Comparison of ENCODE assay signal across 24 mouse cellular contexts in genomic region chr11:47776019-47776418, GRCm38 (mm10).
A peak's percentile ranks its signal among the peaks of the same experiment; 100 is the strongest.
DNase-seq lines count a peak whose midpoint lies in the region; ATAC-seq and TF ChIP-seq lines count a peak whose summit lies in the region.
"Had no signal": no experiment of that assay in that cellular context is flagged by ENCODE, and none has a peak within 500 bp of the region (broad histone marks: within the 10 kb centered on the region; RNA-seq: fewer than 3 reads in every experiment).

No protein-coding gene starts in this region.

- 33% methylated on average over 1 of the region's 1 CpGs for WGBS in hindbrain, embryonic 16.5 days
- 27% methylated on average over 1 of the region's 1 CpGs for WGBS in hindbrain, embryonic 14.5 days
- 32% methylated on average over 1 of the region's 1 CpGs for WGBS in lung, adult 2 months
- 17% methylated on average over 1 of the region's 1 CpGs for WGBS in forebrain, embryonic 16.5 days

- TF ChIP-seq POLR2A in lung, adult 2 months (IDR thresholded peaks at IDR 0.05; ENCODE audit: borderline replicate concordance, extremely low read depth, low read depth, low read length) = no peak

- no peak overlapping the region for H3K4me3 ChIP-seq in hindbrain, embryonic 16.5 days (ENCODE audit: low read length)
- H3K4me3 ChIP-seq in hindbrain, embryonic 14.5 days (replicated peaks; ENCODE audit: low read length) = no peak overlapping the region
- no peak overlapping the region for H3K4me3 ChIP-seq in lung, adult 2 months (replicated peaks; ENCODE audit: extremely low read depth, low read depth, low read length)
- H3K4me3 ChIP-seq in forebrain, embryonic 16.5 days (replicated peaks; ENCODE audit: low read length) = no peak overlapping the region
- H3K4me3 ChIP-seq: embryonic facial prominence, embryonic 13.5 days; heart, embryonic 15.5 days; hindbrain, embryonic 13.5 days; kidney, embryonic 15.5 days; limb, embryonic 13.5 days; liver, embryonic 13.5 days; midbrain, embryonic 12.5 days had no signal

- peak; percentile 2 to 3 for DNase-seq in cerebellum, postnatal 14 days
- DNase-seq in cerebellum, adult 11-12 months = no peak
- no peak for DNase-seq in hindbrain, embryonic 14.5 days (ENCODE audit: low spot score)
- peak; percentile 0 for DNase-seq in lung, postnatal 36 days
- DNase-seq in lung, adult 2 months = no peak
- DNase-seq: adrenal gland, postnatal 25 days; cerebellum, adult 8-10 months; gastrocnemius, postnatal 14 days; heart, postnatal 36 days; kidney, adult 18-20 months; kidney, postnatal 25 days; liver, embryonic 13.5 days; lung, adult 18-20 months; right cerebral cortex, postnatal 25 days; thymus, postnatal 14 days had no signal

- no peaks in the 10 kb centered on the region for H3K27me3 ChIP-seq in hindbrain, embryonic 16.5 days (replicated peaks; ENCODE audit: control insufficient read depth, insufficient read depth, low read length)
- no peaks in the 10 kb centered on the region for H3K27me3 ChIP-seq in hindbrain, embryonic 14.5 days (ENCODE audit: control insufficient read depth, insufficient read depth, low read length)
- H3K27me3 ChIP-seq in forebrain, embryonic 16.5 days (replicated peaks; ENCODE audit: control insufficient read depth, insufficient read depth, low read length) = no peaks in the 10 kb centered on the region
- H3K27me3 ChIP-seq: embryonic facial prominence, embryonic 13.5 days; heart, embryonic 15.5 days; hindbrain, embryonic 13.5 days; kidney, embryonic 15.5 days; limb, embryonic 13.5 days; liver, embryonic 13.5 days; midbrain, embryonic 12.5 days had no signal

- H3K9ac ChIP-seq in hindbrain, embryonic 16.5 days (ENCODE audit: low read depth, low read length) = no peak overlapping the region
- no peak overlapping the region for H3K9ac ChIP-seq in hindbrain, embryonic 14.5 days
- H3K9ac ChIP-seq in forebrain, embryonic 16.5 days (replicated peaks; ENCODE audit: low read depth, low read length) = no peak overlapping the region
- H3K9ac ChIP-seq: embryonic facial prominence, embryonic 13.5 days; heart, embryonic 15.5 days; hindbrain, embryonic 13.5 days; kidney, embryonic 15.5 days; limb, embryonic 13.5 days; liver, embryonic 13.5 days; midbrain, embryonic 12.5 days had no signal

- no peak overlapping the region for H3K27ac ChIP-seq in hindbrain, embryonic 16.5 days (ENCODE audit: low read depth, low read length)
- no peak overlapping the region for H3K27ac ChIP-seq in hindbrain, embryonic 14.5 days
- no peak overlapping the region for H3K27ac ChIP-seq in forebrain, embryonic 16.5 days (ENCODE audit: low read length)
- H3K27ac ChIP-seq: embryonic facial prominence, embryonic 13.5 days; heart, embryonic 15.5 days; hindbrain, embryonic 13.5 days; kidney, embryonic 15.5 days; limb, embryonic 13.5 days; liver, embryonic 13.5 days; midbrain, embryonic 12.5 days had no signal

- ATAC-seq in hindbrain, embryonic 16.5 days = peak; percentile 54
- ATAC-seq in hindbrain, embryonic 14.5 days (ENCODE audit: low FRiP score) = no peak
- ATAC-seq in forebrain, embryonic 16.5 days = peak; percentile 10; the same call in 1 of the 2 replicates
- ATAC-seq in activated CD4-positive, CD25-positive, alpha-beta regulatory T cell, adult 4 months = no peak

- no peaks in the 10 kb centered on the region for H3K36me3 ChIP-seq in hindbrain, embryonic 16.5 days (ENCODE audit: control insufficient read depth, insufficient read depth, low read length)
- H3K36me3 ChIP-seq in hindbrain, embryonic 14.5 days (replicated peaks; ENCODE audit: control insufficient read depth, insufficient read depth) = no peaks in the 10 kb centered on the region
- no peaks in the 10 kb centered on the region for H3K36me3 ChIP-seq in forebrain, embryonic 16.5 days (ENCODE audit: control insufficient read depth, insufficient read depth)
- H3K36me3 ChIP-seq: embryonic facial prominence, embryonic 13.5 days; heart, embryonic 15.5 days; hindbrain, embryonic 13.5 days; kidney, embryonic 15.5 days; limb, embryonic 13.5 days; liver, embryonic 13.5 days; midbrain, embryonic 12.5 days had no signal

- H3K9me3 ChIP-seq in hindbrain, embryonic 16.5 days (ENCODE audit: control insufficient read depth, low read length) = no peaks in the 10 kb centered on the region
- no peaks in the 10 kb centered on the region for H3K9me3 ChIP-seq in hindbrain, embryonic 14.5 days (ENCODE audit: control insufficient read depth, low read length)
- H3K9me3 ChIP-seq in forebrain, embryonic 16.5 days (ENCODE audit: control insufficient read depth, low read length) = no peaks in the 10 kb centered on the region
- H3K9me3 ChIP-seq: embryonic facial prominence, embryonic 13.5 days; heart, embryonic 15.5 days; hindbrain, embryonic 13.5 days; kidney, embryonic 15.5 days; limb, embryonic 13.5 days; liver, embryonic 13.5 days; midbrain, embryonic 12.5 days had no signal

- no peaks in the 10 kb centered on the region; the same call in 1 of the 2 replicates for H3K4me1 ChIP-seq in hindbrain, embryonic 16.5 days (ENCODE audit: control insufficient read depth, insufficient read depth, low read depth, low read length)
- no peaks in the 10 kb centered on the region for H3K4me1 ChIP-seq in hindbrain, embryonic 14.5 days (replicated peaks; ENCODE audit: control insufficient read depth, insufficient read depth, low read length)
- H3K4me1 ChIP-seq in lung, adult 2 months (ENCODE audit: control insufficient read depth, insufficient read depth, low read length) = no peaks in the 10 kb centered on the region
- H3K4me1 ChIP-seq in forebrain, embryonic 16.5 days (replicated peaks; ENCODE audit: control insufficient read depth, insufficient read depth, low read length) = peaks cover 6% of the 10 kb centered on the region
- H3K4me1 ChIP-seq: embryonic facial prominence, embryonic 13.5 days; heart, embryonic 15.5 days; kidney, embryonic 15.5 days; limb, embryonic 13.5 days had no signal

- TF ChIP-seq CTCF in lung, adult 2 months (IDR thresholded peaks at IDR 0.05; ENCODE audit: insufficient read depth, low read length) = no peak

- no peak overlapping the region for H3K4me2 ChIP-seq in hindbrain, embryonic 16.5 days (ENCODE audit: low read length)
- no peak overlapping the region for H3K4me2 ChIP-seq in hindbrain, embryonic 14.5 days (replicated peaks)
- H3K4me2 ChIP-seq in forebrain, embryonic 16.5 days (ENCODE audit: low read length) = no peak overlapping the region
- H3K4me2 ChIP-seq: embryonic facial prominence, embryonic 13.5 days; heart, embryonic 15.5 days; hindbrain, embryonic 13.5 days; kidney, embryonic 15.5 days; limb, embryonic 13.5 days; liver, embryonic 13.5 days; midbrain, embryonic 12.5 days had no signal

Comparison
In these comparisons a context has a peak if more than half of its experiments do, and no peak if none do; other contexts are left out.
1. DNase-seq: peak in cerebellum, postnatal 14 days (2 of 2) and lung, postnatal 36 days (single experiment); none in cerebellum, adult 11-12 months (single experiment), hindbrain, embryonic 14.5 days (single experiment) and lung, adult 2 months (single experiment).
2. ATAC-seq: peak in hindbrain, embryonic 16.5 days (single experiment) and forebrain, embryonic 16.5 days (single experiment); none in hindbrain, embryonic 14.5 days (single experiment) and activated CD4-positive, CD25-positive, alpha-beta regulatory T cell, adult 4 months (single experiment).